In the genomic region with DNA sequence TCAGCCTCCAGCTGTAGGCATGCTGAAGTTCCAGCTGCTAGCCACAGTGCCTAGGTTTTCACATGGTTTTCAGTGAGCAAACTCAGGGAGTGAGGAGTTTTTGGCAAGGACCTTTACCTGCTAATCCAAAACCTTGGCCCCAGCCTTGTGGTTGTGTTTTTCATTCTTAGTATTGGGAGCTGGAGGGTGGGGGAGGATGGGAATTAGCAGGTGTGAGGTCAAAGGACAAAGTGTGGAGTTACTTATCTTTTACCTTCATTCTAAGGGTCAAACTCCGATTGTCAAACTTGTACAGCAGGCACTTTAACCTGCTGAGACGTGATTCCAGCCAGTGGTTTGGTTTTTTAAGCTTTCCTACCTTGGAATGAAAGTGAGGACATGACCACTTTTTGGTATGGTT, we compare ENCODE assay signal across 17 mouse cellular contexts. TPM values are rescaled to one million over a fixed set of nuclear protein-coding genes. Genes with fewer than 3 reads are reported as not detected.
DNase-seq lines count a peak whose midpoint lies in the region; ATAC-seq and TF ChIP-seq lines count a peak whose summit lies in the region.
"Had no signal": no experiment of that assay in that cellular context is flagged by ENCODE, and none has a peak within 500 bp of the region (broad histone marks: within the 10 kb centered on the region; RNA-seq: fewer than 3 reads in every experiment).

No protein-coding gene starts in this region.

- peaks cover 5% of the 10 kb centered on the region; the same call in 1 of the 2 replicates for H3K36me3 ChIP-seq in kidney, embryonic 15.5 days
- peaks cover 11% of the 10 kb centered on the region for H3K36me3 ChIP-seq in ES-Bruce4 (ENCODE audit: control insufficient read depth, insufficient read depth, low read length, poor library complexity, severe bottlenecking)
- H3K36me3 ChIP-seq in intestine, embryonic 16.5 days (ENCODE audit: control insufficient read depth, insufficient read depth, low read length): no peaks in the 10 kb centered on the region
- H3K36me3 ChIP-seq in liver, embryonic 15.5 days (replicated peaks): peaks cover 23% of the 10 kb centered on the region; the same call in 1 of the 2 replicates
- no peaks in the 10 kb centered on the region for H3K36me3 ChIP-seq in hindbrain, embryonic 16.5 days (ENCODE audit: control insufficient read depth, insufficient read depth, low read length)
- H3K36me3 ChIP-seq: embryonic facial prominence, embryonic 15.5 days had no signal

- no peak overlapping the region for H3K9ac ChIP-seq in kidney, embryonic 15.5 days
- H3K9ac ChIP-seq in ES-Bruce4 (ENCODE audit: low read depth, poor library complexity, severe bottlenecking): no peak overlapping the region
- H3K9ac ChIP-seq in intestine, embryonic 16.5 days (ENCODE audit: low read depth, low read length): no peak overlapping the region
- no peak overlapping the region for H3K9ac ChIP-seq in liver, embryonic 15.5 days
- no peak overlapping the region for H3K9ac ChIP-seq in hindbrain, embryonic 16.5 days (ENCODE audit: low read depth, low read length)
- H3K9ac ChIP-seq: embryonic facial prominence, embryonic 15.5 days; midbrain, embryonic 12.5 days had no signal

- H3K4me1 ChIP-seq in kidney, embryonic 15.5 days: peaks cover 24% of the 10 kb centered on the region
- no peaks in the 10 kb centered on the region for H3K4me1 ChIP-seq in ES-Bruce4 (ENCODE audit: control insufficient read depth, insufficient read depth, low read length)
- peaks cover 13% of the 10 kb centered on the region for H3K4me1 ChIP-seq in intestine, embryonic 16.5 days (ENCODE audit: control insufficient read depth, insufficient read depth, low read length)
- H3K4me1 ChIP-seq in liver, embryonic 15.5 days (replicated peaks): peaks cover 50% of the 10 kb centered on the region
- H3K4me1 ChIP-seq in hindbrain, embryonic 16.5 days (ENCODE audit: control insufficient read depth, insufficient read depth, low read depth, low read length): peaks cover 21% of the 10 kb centered on the region

- no peak for ATAC-seq in kidney, embryonic 15.5 days (replicated peaks; ENCODE audit: low FRiP score)
- ATAC-seq in intestine, embryonic 16.5 days: peak; percentile 67
- no peak for ATAC-seq in liver, embryonic 15.5 days (ENCODE audit: insufficient read depth)
- ATAC-seq in hindbrain, embryonic 16.5 days: no peak
- ATAC-seq in activated CD4-positive, CD25-positive, alpha-beta regulatory T cell, adult 4 months: no peak
- ATAC-seq: hindbrain, postnatal 0 days; lung, postnatal 0 days had no signal

- no peak for TF ChIP-seq EP300 in ES-Bruce4 (IDR thresholded peaks at IDR 0.05; ENCODE audit: insufficient read depth, low read depth, low read length)

- no peak overlapping the region for H3K27ac ChIP-seq in kidney, embryonic 15.5 days
- peak overlapping the region; percentile 79 for H3K27ac ChIP-seq in ES-Bruce4 (ENCODE audit: insufficient read depth, low read length)
- H3K27ac ChIP-seq in intestine, embryonic 16.5 days (ENCODE audit: low read length): peak overlapping the region; percentile 73
- peak overlapping the region; percentile 69 for H3K27ac ChIP-seq in liver, embryonic 15.5 days (replicated peaks)
- no peak overlapping the region for H3K27ac ChIP-seq in hindbrain, embryonic 16.5 days (ENCODE audit: low read depth, low read length)
- H3K27ac ChIP-seq: embryonic facial prominence, embryonic 15.5 days; hindbrain, postnatal 0 days; midbrain, embryonic 12.5 days had no signal

- DNase-seq in kidney, adult 8-10 months: peak; percentile 50 to 54
- DNase-seq: adrenal gland, adult 2 months; cerebellum, adult 2 months; cerebellum, postnatal 36 days; heart, postnatal 36 days; right cerebral cortex, adult 18-20 months; thymus, postnatal 14 days had no signal

- H3K9me3 ChIP-seq in kidney, embryonic 15.5 days (replicated peaks): no peaks in the 10 kb centered on the region
- no peaks in the 10 kb centered on the region for H3K9me3 ChIP-seq in ES-Bruce4 (replicated peaks; ENCODE audit: control insufficient read depth, insufficient read depth, low read length, poor library complexity, severe bottlenecking)
- no peaks in the 10 kb centered on the region for H3K9me3 ChIP-seq in intestine, embryonic 16.5 days (ENCODE audit: control insufficient read depth, low read length)
- H3K9me3 ChIP-seq in liver, embryonic 15.5 days (replicated peaks): no peaks in the 10 kb centered on the region
- H3K9me3 ChIP-seq in hindbrain, embryonic 16.5 days (ENCODE audit: control insufficient read depth, low read length): no peaks in the 10 kb centered on the region
- H3K9me3 ChIP-seq: embryonic facial prominence, embryonic 15.5 days; midbrain, embryonic 12.5 days had no signal

- no peak overlapping the region for H3K4me3 ChIP-seq in kidney, embryonic 15.5 days (replicated peaks)
- no peak overlapping the region for H3K4me3 ChIP-seq in ES-Bruce4 (ENCODE audit: low read depth, low read length)
- H3K4me3 ChIP-seq in intestine, embryonic 16.5 days (ENCODE audit: low read length): no peak overlapping the region
- no peak overlapping the region for H3K4me3 ChIP-seq in liver, embryonic 15.5 days (replicated peaks)
- H3K4me3 ChIP-seq in hindbrain, embryonic 16.5 days (ENCODE audit: low read length): no peak overlapping the region
- H3K4me3 ChIP-seq: embryonic facial prominence, embryonic 15.5 days; midbrain, embryonic 12.5 days had no signal

- no peaks in the 10 kb centered on the region for H3K27me3 ChIP-seq in kidney, embryonic 15.5 days
- H3K27me3 ChIP-seq in ES-Bruce4 (ENCODE audit: control insufficient read depth, insufficient read depth, low read length, poor library complexity, severe bottlenecking): no peaks in the 10 kb centered on the region
- H3K27me3 ChIP-seq in intestine, embryonic 16.5 days (replicated peaks; ENCODE audit: control insufficient read depth, insufficient read depth, low read length): no peaks in the 10 kb centered on the region
- H3K27me3 ChIP-seq in liver, embryonic 15.5 days: no peaks in the 10 kb centered on the region
- no peaks in the 10 kb centered on the region for H3K27me3 ChIP-seq in hindbrain, embryonic 16.5 days (replicated peaks; ENCODE audit: control insufficient read depth, insufficient read depth, low read length)
- H3K27me3 ChIP-seq: embryonic facial prominence, embryonic 15.5 days; midbrain, embryonic 12.5 days had no signal

- no peak for TF ChIP-seq POLR2A in ES-Bruce4 (IDR thresholded peaks at IDR 0.05; ENCODE audit: insufficient read depth, low read length)

- no peak overlapping the region for H3K4me2 ChIP-seq in kidney, embryonic 15.5 days
- peak overlapping the region; percentile 19; the same call in 1 of the 2 replicates for H3K4me2 ChIP-seq in intestine, embryonic 16.5 days (ENCODE audit: low read depth, low read length)
- H3K4me2 ChIP-seq in liver, embryonic 15.5 days: peak overlapping the region; percentile 29
- no peak overlapping the region for H3K4me2 ChIP-seq in hindbrain, embryonic 16.5 days (ENCODE audit: low read length)
- H3K4me2 ChIP-seq: embryonic facial prominence, embryonic 15.5 days; midbrain, embryonic 12.5 days had no signal

- no peak for TF ChIP-seq CTCF in ES-Bruce4 (IDR thresholded peaks at IDR 0.05; ENCODE audit: low read depth, low read length)

- WGBS in kidney, embryonic 15.5 days: 45% methylated on average over 2 of the region's 2 CpGs
- 50% methylated on average over 2 of the region's 2 CpGs for WGBS in intestine, embryonic 16.5 days
- WGBS in liver, embryonic 15.5 days (ENCODE audit: insufficient replicate concordance): 50% methylated on average over 2 of the region's 2 CpGs
- WGBS in hindbrain, embryonic 16.5 days: 82% methylated on average over 2 of the region's 2 CpGs

RNA-seq across cellular contexts. Expression of a gene that starts 1.8 kb away (rescaled TPM):
- 77.1 and 78.1 TPM in 2 replicates for polyA plus RNA-seq in kidney, embryonic 15.5 days (2015; fragmentation: Nextera tagmentation; extraction: Ambion mirVana)
- 204 and 215 TPM in 2 replicates for polyA plus RNA-seq in ES-Bruce4 (2011; ENCODE audit: insufficient read depth, insufficient read length, low read depth, missing spikeins)
- polyA plus RNA-seq in intestine, embryonic 16.5 days (2015; fragmentation: Nextera tagmentation; extraction: Ambion mirVana): 57.9 and 59.9 TPM in 2 replicates
- 27.0 and 28.0 TPM in 2 replicates for polyA plus RNA-seq in liver, embryonic 15.5 days (2015; fragmentation: Nextera tagmentation; extraction: Ambion mirVana)
- 38.8 and 49.0 TPM in 2 replicates for polyA plus RNA-seq in hindbrain, embryonic 16.5 days (2015; fragmentation: Nextera tagmentation; extraction: Ambion mirVana)
- 10 to 100 TPM; 50.1 to 56.1 TPM for polyA plus RNA-seq in activated CD4-positive, CD25-positive, alpha-beta regulatory T cell, adult 4 months (2017; shearing (Covaris generic))

RNA-seq across cellular contexts. Expression of a gene that starts 19.5 kb away (rescaled TPM):
- polyA plus RNA-seq in kidney, embryonic 15.5 days (2015; fragmentation: Nextera tagmentation; extraction: Ambion mirVana): 3.7 and 3.8 TPM in 2 replicates
- polyA plus RNA-seq in ES-Bruce4 (2011; ENCODE audit: insufficient read depth, insufficient read length, low read depth, missing spikeins): 22.8 and 24.2 TPM in 2 replicates
- 2.9 and 3.5 TPM in 2 replicates for polyA plus RNA-seq in intestine, embryonic 16.5 days (2015; fragmentation: Nextera tagmentation; extraction: Ambion mirVana)
- polyA plus RNA-seq in liver, embryonic 15.5 days (2015; fragmentation: Nextera tagmentation; extraction: Ambion mirVana): 2.0 and 2.5 TPM in 2 replicates
- polyA plus RNA-seq in hindbrain, embryonic 16.5 days (2015; fragmentation: Nextera tagmentation; extraction: Ambion mirVana): 1.7 and 2.6 TPM in 2 replicates
- 1 to 10 TPM; 4.4 to 6.2 TPM for polyA plus RNA-seq in activated CD4-positive, CD25-positive, alpha-beta regulatory T cell, adult 4 months (2017; shearing (Covaris generic))

RNA-seq across cellular contexts. Expression of a gene that starts 19.6 kb away (rescaled TPM):
- 32.7 and 33.9 TPM in 2 replicates for polyA plus RNA-seq in kidney, embryonic 15.5 days (2015; fragmentation: Nextera tagmentation; extraction: Ambion mirVana)
- polyA plus RNA-seq in ES-Bruce4 (2011; ENCODE audit: insufficient read depth, insufficient read length, low read depth, missing spikeins): 42.7 and 55.4 TPM in 2 replicates
- 19.1 and 20.8 TPM in 2 replicates for polyA plus RNA-seq in intestine, embryonic 16.5 days (2015; fragmentation: Nextera tagmentation; extraction: Ambion mirVana)
- polyA plus RNA-seq in liver, embryonic 15.5 days (2015; fragmentation: Nextera tagmentation; extraction: Ambion mirVana): 32.3 and 33.7 TPM in 2 replicates
- 12.8 and 15.3 TPM in 2 replicates for polyA plus RNA-seq in hindbrain, embryonic 16.5 days (2015; fragmentation: Nextera tagmentation; extraction: Ambion mirVana)
- polyA plus RNA-seq in activated CD4-positive, CD25-positive, alpha-beta regulatory T cell, adult 4 months (2017; shearing (Covaris generic)): 10 to 100 TPM; 18.2 to 18.7 TPM

Comparison
In these comparisons a context has a peak if more than half of its experiments do, and no peak if none do; other contexts are left out.
1. H3K27ac ChIP-seq: peak in ES-Bruce4 (single experiment), intestine, embryonic 16.5 days (single experiment) and liver, embryonic 15.5 days (single experiment); none in kidney, embryonic 15.5 days (single experiment) and hindbrain, embryonic 16.5 days (single experiment).
2. H3K4me2 ChIP-seq: peak in intestine, embryonic 16.5 days (single experiment) and liver, embryonic 15.5 days (single experiment); none in kidney, embryonic 15.5 days (single experiment) and hindbrain, embryonic 16.5 days (single experiment).